Mouse (Mus musculus): ENCODE results near the gene Gltpd2.
"Not testable (repeated sequence)": the region's sequence is repeated elsewhere in the genome, so short reads cannot be mapped to it uniquely, and the experiment has no call there.

DNA sequence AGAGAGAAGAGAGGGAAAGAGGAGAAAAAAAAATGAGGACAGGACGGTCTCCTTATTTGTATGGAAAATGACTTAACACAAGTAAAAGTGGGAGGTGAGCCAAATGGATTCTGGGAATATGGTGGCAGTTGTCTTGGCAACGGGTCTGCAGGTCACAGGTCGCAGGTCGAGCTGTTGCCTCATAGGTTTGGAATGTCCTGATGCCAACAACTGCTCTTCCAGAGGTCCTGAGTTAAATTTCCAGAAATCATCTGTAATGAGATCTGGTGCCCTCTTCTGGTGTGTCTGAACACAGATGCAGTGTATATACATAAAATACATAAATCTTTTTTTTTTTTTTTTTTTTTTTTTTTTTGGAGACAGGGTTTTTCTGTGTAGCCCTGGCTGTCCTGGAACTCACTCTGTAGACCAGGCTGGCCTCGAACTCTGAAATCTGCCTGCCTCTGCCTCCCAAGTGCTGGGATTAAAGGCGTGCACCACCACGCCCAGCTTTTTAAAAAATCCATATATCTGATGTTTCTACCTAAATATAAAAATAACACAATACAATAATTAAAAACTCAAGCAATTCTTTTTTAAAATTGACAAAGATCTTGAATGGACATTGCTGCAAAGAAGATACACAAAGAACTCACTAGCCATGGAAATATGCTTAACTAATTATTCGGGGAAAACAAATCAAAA is 4.5 kb downstream of the Gltpd2 start:
- peak; percentile 20 for TF ChIP-seq CTCF (IDR thresholded peaks at IDR 0.05; ENCODE audit: low read depth)
- not testable (repeated sequence) for TF ChIP-seq EP300 (optimal IDR thresholded peaks at IDR 0.05)
